Mouse (Mus musculus) heart, adult 18-20 months (tissue): ENCODE results near the gene Clec4d. TPM values are rescaled to one million over a fixed set of nuclear protein-coding genes. Genes with fewer than 3 reads are reported as not detected.
A peak's percentile ranks its signal among the peaks of the same experiment; 100 is the strongest.
"Not testable (repeated sequence)": the region's sequence is repeated elsewhere in the genome, so short reads cannot be mapped to it uniquely, and the experiment has no call there.

Experiments
- DNase-seq, 2 experiments: peaks; one replicate each; pipeline ENCODE4 v3.0.0; 2021 to 2022; ENCODE audit warnings: mixed read lengths in 1 of 2
- long read RNA-seq, 2 experiments: library from polyadenylated mRNA; stranded (forward); transcript quantifications; one replicate each; pipeline ENCODE4 v2.0.0; 2021
- total RNA-seq, 2 experiments: library from RNA; stranded (reverse); gene quantifications; 2 replicates each; pipeline ENCODE4 v1.2.3; 2021

Gene Clec4d
- under 1 TPM; 0.35 to 0.41 TPM for total RNA-seq
- long read RNA-seq, experiment 1 = 0 reads
- long read RNA-seq, experiment 2 = 0 reads

DNA sequence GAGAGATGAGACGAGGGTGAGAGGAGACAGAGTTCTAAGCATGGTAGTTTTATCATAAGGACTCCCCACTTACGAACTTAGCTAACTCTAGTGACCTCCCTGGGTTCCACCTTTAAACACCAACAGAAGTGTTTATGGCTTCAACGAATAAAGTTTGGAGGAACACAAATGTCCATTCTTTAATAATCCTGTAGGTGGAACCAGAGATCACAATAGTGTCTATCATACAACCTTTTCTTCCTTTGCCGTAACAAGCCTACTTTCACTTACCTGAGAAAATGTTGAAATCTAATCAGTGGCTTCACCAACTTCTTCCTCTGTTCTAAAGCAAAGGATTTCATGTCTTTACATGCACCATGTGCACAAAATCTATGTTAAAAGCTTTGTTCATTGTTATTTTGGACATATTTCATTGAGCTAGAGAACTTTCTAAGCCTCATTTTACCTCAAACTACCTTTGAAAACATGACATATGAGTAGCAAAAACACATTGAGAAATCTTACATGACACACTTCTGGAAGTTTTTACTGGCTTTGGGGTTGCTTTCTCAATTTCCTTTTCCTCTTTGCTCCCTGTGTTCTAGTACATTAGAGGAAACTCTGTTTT is at the start of gene Clec4d:
Clec4d (plus strand) TSS at position 557 of the 607 bp plus-strand sequence.
- DNase-seq = no peak

GRCm38 (mm10) chr6:123227519-123228166 is 34.3 kb upstream of the Clec4d start:
- DNase-seq = peak in 1 of 2 experiments; percentile 17

DNA sequence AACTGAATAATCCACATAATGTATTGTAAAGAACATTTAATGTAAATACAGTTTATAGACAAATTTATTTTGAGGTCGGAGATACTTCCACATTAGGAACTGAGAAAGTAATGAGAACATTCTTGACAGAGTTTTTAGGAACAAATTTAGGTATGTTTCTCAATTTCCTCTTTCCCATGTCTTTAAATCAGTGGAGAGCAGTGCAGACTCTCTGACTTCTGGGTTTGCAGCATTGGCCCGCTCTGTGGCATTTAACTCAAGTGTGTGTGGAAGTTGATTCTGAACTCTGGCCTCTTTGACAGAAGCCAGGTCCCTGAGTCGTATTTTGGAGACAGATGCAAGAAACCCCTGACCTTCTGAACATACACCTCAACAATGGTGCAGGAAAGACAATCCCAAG is 32.3 kb upstream of the Clec4d start, which contains the start of gene Clec4n:
Clec4n (plus strand) TSS at position 200 of the 400 bp plus-strand sequence.
- peak; percentile 6 to 8 for DNase-seq

DNA sequence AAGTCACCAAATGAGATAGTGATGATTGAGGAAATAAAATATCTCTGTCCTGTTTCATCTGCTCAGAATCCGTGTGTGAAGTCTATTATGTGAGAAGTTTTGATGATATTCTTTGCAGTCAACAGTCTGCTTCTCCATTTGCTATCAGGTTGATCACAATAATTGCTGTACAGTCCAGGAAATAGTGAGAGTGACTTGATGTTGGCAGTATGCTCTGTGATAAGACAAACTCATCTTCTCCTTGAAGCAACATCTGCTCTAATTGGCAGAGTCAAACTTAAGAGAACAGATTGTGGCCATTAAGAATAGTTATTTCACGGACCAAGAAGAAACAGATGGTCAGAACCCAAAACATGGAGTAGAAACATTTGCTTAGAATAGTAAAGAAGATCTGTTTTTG is 30.8 kb upstream of the Clec4d start:
- DNase-seq = no peak

DNA sequence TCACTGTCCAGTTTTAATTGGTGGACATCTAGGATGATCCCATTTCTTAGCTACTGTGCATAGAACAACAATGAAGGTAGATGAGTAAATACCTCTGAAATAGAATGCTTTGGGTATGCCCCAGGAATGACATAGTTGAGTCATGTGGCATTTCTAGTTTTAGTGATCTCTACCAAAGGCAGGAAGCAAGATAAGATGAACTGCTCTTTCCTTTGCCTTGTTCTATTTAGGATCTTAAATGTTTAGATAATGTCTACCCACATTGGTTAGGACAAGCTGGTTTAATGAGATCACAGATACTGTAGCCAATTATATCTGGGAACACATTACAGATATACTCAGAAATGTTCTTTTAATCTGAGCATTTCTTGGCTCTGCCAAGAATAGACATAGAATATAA is 24.3 kb upstream of the Clec4d start:
- no peak for DNase-seq

DNA sequence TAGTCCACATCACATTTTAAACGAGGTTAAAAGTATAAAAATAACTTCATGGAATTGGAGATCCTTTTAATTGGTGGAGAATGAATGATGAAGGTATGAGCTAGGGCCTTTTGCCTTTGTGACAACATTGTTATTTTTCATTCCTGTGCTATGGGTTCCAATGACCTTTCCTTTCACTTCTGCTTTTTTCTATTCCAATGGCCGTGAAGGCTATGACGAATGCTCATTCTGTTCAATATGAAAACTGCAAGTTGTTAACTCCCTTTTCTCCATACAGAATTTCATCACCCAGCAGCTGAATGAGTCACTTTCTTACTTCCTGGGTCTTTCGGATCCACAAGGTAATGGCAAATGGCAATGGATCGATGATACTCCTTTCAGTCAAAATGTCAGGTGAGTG is 17.7 kb upstream of the Clec4d start:
- DNase-seq = no peak

DNA sequence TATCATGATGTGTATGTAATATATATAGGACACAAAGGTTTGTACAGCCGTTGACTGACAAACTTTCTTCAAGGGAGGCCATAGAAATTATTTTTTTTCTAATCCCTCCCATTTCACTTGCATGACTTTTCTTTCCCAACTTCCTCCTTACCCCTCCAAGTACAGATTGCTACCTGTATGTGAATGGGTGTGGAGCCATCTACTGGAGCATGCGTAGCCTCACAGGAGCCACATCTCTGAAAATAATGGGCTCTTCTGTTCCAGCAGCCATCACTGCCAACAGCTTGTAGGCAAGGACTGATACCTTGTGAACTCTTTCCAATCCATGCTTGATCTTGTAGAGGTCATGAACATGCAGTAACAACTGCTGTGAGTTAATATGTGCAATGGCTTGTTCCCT is 13.0 kb upstream of the Clec4d start:
- not testable (repeated sequence) for DNase-seq

GRCm38 (mm10) chr6:123252735-123253134 is 9.2 kb upstream of the Clec4d start:
- DNase-seq = peak in 1 of 2 experiments; percentile 14

DNA sequence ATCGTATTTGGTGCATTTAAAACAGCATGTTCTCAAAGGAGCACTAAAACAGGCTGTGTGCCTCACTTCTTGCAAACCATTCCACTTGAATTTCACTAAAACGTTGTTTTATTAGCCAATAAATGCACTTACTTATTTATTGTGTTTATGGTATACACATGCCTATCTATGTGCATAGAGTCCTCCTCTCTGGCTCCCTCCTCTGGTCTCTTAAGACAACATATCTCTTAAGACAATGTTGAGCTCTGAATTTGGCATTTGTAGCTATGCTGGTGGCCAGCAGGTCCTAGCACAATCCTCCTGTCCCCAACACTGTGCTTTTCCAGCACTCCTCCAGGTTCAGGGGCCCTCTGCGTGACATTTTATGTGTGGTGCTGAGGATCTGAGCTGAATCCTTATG is 3.0 kb upstream of the Clec4d start:
- DNase-seq = no peak

- DNase-seq = no peak
Observed at GRCm38 (mm10) chr6:123259889-123260603, 1.9 kb upstream of the Clec4d start.

- no peak for DNase-seq
Observed at GRCm38 (mm10) chr6:123260868-123261267, 1.0 kb upstream of the Clec4d start.

GRCm38 (mm10) chr6:123264194-123264593 is 2.3 kb downstream of the Clec4d start:
- DNase-seq = no peak

- DNase-seq = no peak
Observed at GRCm38 (mm10) chr6:123265809-123266208, 3.9 kb downstream of the Clec4d start.

DNA sequence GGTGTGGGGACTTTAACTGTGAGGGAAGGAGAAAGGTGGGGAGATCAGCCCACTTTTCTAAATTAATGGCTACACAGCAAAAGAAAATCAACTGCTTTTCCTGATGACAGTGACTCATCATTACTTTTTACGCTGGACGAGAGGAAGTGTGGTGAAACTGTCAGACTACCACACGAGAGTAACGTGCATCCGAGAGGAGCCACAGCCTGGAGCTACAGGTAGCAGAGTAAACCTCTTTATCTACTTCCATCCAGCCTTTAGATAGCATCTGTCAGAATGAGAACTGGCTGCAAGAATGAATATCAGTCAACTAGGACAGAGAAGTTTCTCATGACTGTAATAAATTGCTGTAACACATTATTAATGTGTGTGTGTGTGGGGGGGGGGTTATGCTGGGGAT is 5.0 kb downstream of the Clec4d start:
- no peak for DNase-seq

DNA sequence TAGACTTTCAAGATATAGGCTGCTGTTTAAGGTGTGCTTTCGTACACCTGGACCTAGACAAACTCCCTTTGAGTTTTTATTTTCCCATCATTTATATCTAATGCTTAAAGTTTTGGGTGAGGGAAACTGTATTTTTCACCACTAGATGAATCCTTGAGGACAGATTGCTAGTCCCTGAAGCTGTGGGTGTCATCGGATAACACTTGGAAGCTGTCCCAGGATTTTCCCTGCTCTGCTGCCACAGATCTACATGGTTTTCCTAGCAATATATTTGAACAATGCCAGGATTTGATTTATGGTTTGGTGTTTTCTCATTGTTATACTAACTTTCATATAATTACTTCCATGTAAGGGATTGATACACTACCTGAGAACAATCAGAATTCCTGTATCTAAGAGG is 17.5 kb downstream of the Clec4d start:
- no peak for DNase-seq

DNA sequence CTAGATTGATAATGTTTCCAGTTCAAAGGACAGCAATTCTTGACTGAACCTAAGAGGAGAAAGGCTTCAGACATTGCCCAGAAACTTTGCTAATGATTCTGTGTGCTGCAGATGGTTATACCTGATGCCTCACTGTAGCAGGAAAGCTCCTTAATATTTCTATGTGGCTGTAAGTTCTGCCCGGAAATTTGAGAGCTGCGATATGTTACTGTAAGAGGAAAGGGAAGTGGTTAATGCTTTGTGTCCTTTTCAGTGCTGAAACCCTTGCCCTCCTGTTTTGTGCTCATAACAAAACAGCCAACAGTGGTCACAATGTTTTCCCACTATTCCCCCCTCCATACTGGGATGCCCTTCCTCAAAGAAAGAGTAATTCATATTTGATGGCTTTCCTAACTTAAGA is 24.4 kb downstream of the Clec4d start:
- no peak for DNase-seq

- DNase-seq = no peak
Observed at GRCm38 (mm10) chr6:123288931-123289330, 27.0 kb downstream of the Clec4d start.

DNA sequence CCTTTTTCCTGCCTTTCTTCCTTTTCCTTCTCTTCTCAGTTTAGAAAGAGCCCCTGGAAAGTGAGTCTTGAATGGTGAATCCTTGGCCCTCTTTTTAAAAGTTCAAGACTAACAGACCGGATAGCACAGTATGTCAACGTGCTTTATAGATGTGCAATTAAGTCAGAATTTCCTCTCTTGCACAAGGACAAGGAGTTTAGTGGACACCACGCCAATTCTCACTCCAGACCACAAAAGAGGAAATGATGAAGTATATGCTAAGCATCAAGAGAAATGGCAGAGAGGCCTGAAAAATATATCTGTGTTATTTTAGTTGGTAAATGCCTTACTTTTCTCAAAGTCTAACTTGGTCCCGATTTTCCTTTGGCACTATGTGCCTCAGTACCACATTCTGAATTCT is 27.8 kb downstream of the Clec4d start, which contains the start of gene Clec4e:
Clec4e (minus strand) TSS at position 118 of the 400 bp plus-strand sequence.
- DNase-seq = no peak

DNA sequence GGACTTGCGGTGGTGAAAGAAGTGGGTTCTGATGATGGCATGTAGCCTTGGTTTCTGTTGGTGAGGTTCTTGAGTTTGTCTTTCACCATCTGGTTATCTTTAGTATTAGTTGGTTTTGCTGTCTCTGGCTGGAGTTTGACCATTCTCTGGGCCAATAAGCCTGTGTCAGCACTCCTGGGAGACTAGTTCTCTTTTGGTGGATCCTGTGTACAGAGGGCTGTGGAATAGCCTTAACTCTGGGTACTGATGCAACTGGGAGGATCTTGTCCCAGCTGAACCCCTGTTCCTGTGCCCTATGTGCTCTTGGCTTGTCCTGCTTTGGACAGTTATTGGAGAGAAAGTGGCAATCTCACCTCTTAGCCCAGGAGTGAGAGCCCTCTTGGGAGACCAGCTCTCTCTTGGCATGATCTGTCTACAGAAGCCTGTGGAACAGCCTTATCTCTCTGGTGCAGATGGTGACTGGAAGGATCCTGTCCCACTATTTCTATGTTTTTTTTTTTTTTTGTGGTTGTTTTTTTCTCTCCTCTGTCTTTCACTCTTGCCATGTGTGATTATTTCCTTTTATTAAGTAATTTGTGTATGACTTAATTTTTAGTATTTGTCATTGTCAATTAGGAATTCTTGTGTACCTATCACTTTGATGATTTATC is 31.0 kb downstream of the Clec4d start:
- no peak for DNase-seq

DNA sequence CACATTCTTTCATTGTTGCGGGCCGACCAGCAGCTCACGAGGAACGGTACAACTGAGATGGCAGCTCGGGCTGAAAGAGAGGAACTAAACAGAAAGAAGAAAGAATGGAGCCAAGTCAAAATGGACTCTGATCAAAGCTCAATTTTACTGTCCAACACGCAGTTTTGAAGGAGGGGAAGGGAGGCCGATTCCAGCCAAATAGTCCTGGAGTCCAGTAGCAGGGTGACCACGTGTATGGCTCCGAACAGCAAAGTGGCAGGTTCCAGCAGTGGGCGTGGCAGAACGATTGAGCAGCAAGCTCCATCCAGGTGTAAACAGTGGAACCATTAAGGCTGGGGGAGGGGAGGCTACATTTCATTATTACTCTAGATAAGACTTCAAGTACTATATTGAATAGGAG is 31.6 kb downstream of the Clec4d start:
- not testable (repeated sequence) for DNase-seq

DNA sequence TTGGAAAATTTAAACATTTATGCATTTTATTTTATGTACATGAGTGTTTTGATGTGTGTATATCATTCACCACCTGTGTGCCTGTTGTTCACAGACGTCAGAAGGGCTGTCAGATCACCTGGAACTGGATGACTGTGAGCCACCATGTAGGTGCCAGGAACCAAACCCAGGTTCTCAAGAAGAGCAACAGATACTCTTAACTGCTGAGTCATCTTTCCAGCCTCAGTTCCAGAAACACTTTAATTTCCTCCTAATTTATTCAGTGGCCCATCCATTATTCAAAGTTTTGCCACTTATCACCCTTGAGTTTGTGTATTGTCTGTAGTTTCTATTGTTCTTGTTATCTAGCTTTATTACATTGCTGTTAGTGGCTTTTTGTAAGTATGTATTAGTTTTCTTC is 34.8 kb downstream of the Clec4d start:
- no peak for DNase-seq

- DNase-seq = not testable (repeated sequence)
Observed at GRCm38 (mm10) chr6:123306315-123306714, 44.4 kb downstream of the Clec4d start.

- DNase-seq = no peak
Observed at GRCm38 (mm10) chr6:123308033-123308432, 46.1 kb downstream of the Clec4d start, which contains the start of gene Vmn2r19. Vmn2r19 (plus strand) TSS chr6:123308333.
